Mouse (Mus musculus) C2C12 (cell line): ENCODE results near the gene Caly. TPM values are rescaled to one million over a fixed set of nuclear protein-coding genes. Genes with fewer than 3 reads are reported as not detected.

Source experiments
- H3K27me3 ChIP-seq: one replicate; pipeline ENCODE4 v1.6.1; 2011; ENCODE audit not compliant: control insufficient read depth, insufficient read depth, insufficient read length
- H3K36me3 ChIP-seq: one replicate; pipeline ENCODE4 v1.6.1; 2011; ENCODE audit not compliant: control insufficient read depth, insufficient read depth
- H3K4me3 ChIP-seq: one replicate; pipeline ENCODE4 v1.5.1; 2011; ENCODE audit warnings: mild to moderate bottlenecking, control low read depth; ENCODE audit not compliant: poor library complexity, insufficient read depth, severe bottlenecking
- H3K79me2 ChIP-seq: one replicate; pipeline ENCODE4 v1.6.1; 2011; ENCODE audit not compliant: control insufficient read depth, insufficient read depth
- H3K79me3 ChIP-seq: one replicate; pipeline ENCODE4 v1.6.1; 2011; ENCODE audit warnings: low read depth, control low read depth
- H3ac ChIP-seq: one replicate; pipeline ENCODE3; 2011; ENCODE audit warnings: low read depth; ENCODE audit not compliant: control insufficient read depth, insufficient read length
- CEBPB ChIP-seq: IDR thresholded peaks from one replicate; pipeline ENCODE4 v1.6.1; 2011; ENCODE audit warnings: low read depth, mild to moderate bottlenecking, control low read depth, moderate library complexity
- CTCF ChIP-seq: IDR thresholded peaks from one replicate; pipeline ENCODE4 v1.5.1; 2011; ENCODE audit not compliant: control insufficient read depth, insufficient read depth, insufficient read length
- FOSL1 ChIP-seq: IDR thresholded peaks from one replicate; pipeline ENCODE4 v1.8.0; 2011; ENCODE audit warnings: mild to moderate bottlenecking, low read length; ENCODE audit not compliant: poor library complexity, insufficient read depth, severe bottlenecking
- MAX ChIP-seq: IDR thresholded peaks from one replicate; pipeline ENCODE4 v1.6.1; 2011; ENCODE audit warnings: mild to moderate bottlenecking, control low read depth
- MYOD1 ChIP-seq: IDR thresholded peaks from one replicate; pipeline ENCODE4 v1.6.1; 2011; ENCODE audit warnings: low read depth; ENCODE audit not compliant: control insufficient read depth, insufficient read length
- MYOG ChIP-seq: IDR thresholded peaks from one replicate; pipeline ENCODE4 v1.6.1; 2011; ENCODE audit not compliant: control insufficient read depth, insufficient read length; ENCODE audit errors: extremely low read depth
- USF1 ChIP-seq: IDR thresholded peaks from one replicate; pipeline ENCODE4 v1.6.1; 2011; ENCODE audit warnings: low read depth, mild to moderate bottlenecking, control low read depth, moderate library complexity
- polyA plus RNA-seq: library from polyadenylated mRNA; unstranded; fragments of >200 nt; fragmentation: generic; extraction: Trizol; gene quantifications from one replicate; pipeline ENCODE4 v1.2.1, GENCODE M21; 2012; ENCODE audit warnings: missing spikeins

Caly gene
- polyA plus RNA-seq, 1 experiment: not detected

GRCm38 (mm10) chr7:140042728-140043127 lies 39.6 kb downstream of the Caly start:
- no peak overlapping the region for H3ac ChIP-seq
- peaks cover 8% of the 10 kb centered on the region for H3K36me3 ChIP-seq
- H3K79me3 ChIP-seq: no peaks in the 10 kb centered on the region
- TF ChIP-seq MAX (no peak), MYOG (no peak), MYOD1 (no peak), FOSL1 (no peak)
- peaks cover under 1% of the 10 kb centered on the region for H3K79me2 ChIP-seq
- no peak overlapping the region for H3K4me3 ChIP-seq
- peaks cover 4% of the 10 kb centered on the region for H3K27me3 ChIP-seq

GRCm38 (mm10) chr7:140037171-140037555 lies 45.2 kb downstream of the Caly start:
- Histone ChIP-seq H3K36me3 (peaks cover 22% of the 10 kb centered on the region), H3K79me2 (peaks cover 40% of the 10 kb centered on the region), H3ac (peak overlapping the region; percentile 25), H3K79me3 (peaks cover 19% of the 10 kb centered on the region), H3K4me3 (peak overlapping the region; percentile 64), H3K27me3 (no peaks in the 10 kb centered on the region)
- TF ChIP-seq FOSL1 (no peak), MYOG (no peak)

- Histone ChIP-seq H3K79me3 (peaks cover 19% of the 10 kb centered on the region), H3K36me3 (peaks cover 26% of the 10 kb centered on the region), H3K79me2 (peaks cover 40% of the 10 kb centered on the region), H3K27me3 (no peaks in the 10 kb centered on the region), H3K4me3 (peak within 1 kb of the TSS; percentile 64), H3ac (peak within 1 kb of the TSS; percentile 91)
- no peak for TF ChIP-seq MYOG
- peak; percentile 16 for TF ChIP-seq MAX
Measured at GRCm38 (mm10) chr7:140036281-140037170, 45.8 kb downstream of the Caly start, which contains the start of the genes Zfp511 and Tubgcp2. TSS of gene Zfp511 (plus strand) at chr7:140036391. TSS of gene Tubgcp2 (minus strand) at chr7:140036669.

- Histone ChIP-seq H3K27me3 (no peaks in the 10 kb centered on the region), H3K36me3 (peaks cover 34% of the 10 kb centered on the region), H3K79me3 (peaks cover 19% of the 10 kb centered on the region), H3K79me2 (peaks cover 40% of the 10 kb centered on the region), H3ac (peak overlapping the region; percentile 91), H3K4me3 (peak overlapping the region; percentile 64)
- TF ChIP-seq CEBPB (no peak), MAX (no peak), USF1 (no peak), MYOD1 (no peak), FOSL1 (no peak), CTCF (no peak), MYOG (no peak)
Measured at GRCm38 (mm10) chr7:140035456-140035855, 46.9 kb downstream of the Caly start.

- no peaks in the 10 kb centered on the region for H3K27me3 ChIP-seq
- no peak overlapping the region for H3K4me3 ChIP-seq
- H3K36me3 ChIP-seq: peaks cover 43% of the 10 kb centered on the region
- H3K79me2 ChIP-seq: peaks cover 40% of the 10 kb centered on the region
- peaks cover 19% of the 10 kb centered on the region for H3K79me3 ChIP-seq
- no peak overlapping the region for H3ac ChIP-seq
- TF ChIP-seq MYOD1: no peak
- no peak for TF ChIP-seq CEBPB
- no peak for TF ChIP-seq CTCF
- TF ChIP-seq MYOG: no peak
- no peak for TF ChIP-seq USF1
Measured at GRCm38 (mm10) chr7:140033386-140033785, 49.0 kb downstream of the Caly start.

GRCm38 (mm10) chr7:140032366-140032765 lies 50.0 kb downstream of the Caly start:
- Histone ChIP-seq H3K27me3 (no peaks in the 10 kb centered on the region), H3K36me3 (peaks cover 46% of the 10 kb centered on the region), H3ac (no peak overlapping the region), H3K79me3 (peaks cover 20% of the 10 kb centered on the region), H3K4me3 (no peak overlapping the region), H3K79me2 (peaks cover 36% of the 10 kb centered on the region)
- TF ChIP-seq CEBPB: no peak
- no peak for TF ChIP-seq USF1
- TF ChIP-seq MYOG: no peak
- no peak for TF ChIP-seq MYOD1
- TF ChIP-seq CTCF: no peak
- TF ChIP-seq MAX: no peak
- TF ChIP-seq FOSL1: no peak
